Mouse (Mus musculus): ENCODE results near the gene Gm44790. TPM values are rescaled to one million over a fixed set of nuclear protein-coding genes. Genes with fewer than 3 reads are reported as not detected.
"Not testable (repeated sequence)": the region's sequence is repeated elsewhere in the genome, so short reads cannot be mapped to it uniquely, and the experiment has no call there.

The Gm44790 gene
- polyA plus RNA-seq, 1 experiment from 2014 or later = 0.68 TPM

DNA sequence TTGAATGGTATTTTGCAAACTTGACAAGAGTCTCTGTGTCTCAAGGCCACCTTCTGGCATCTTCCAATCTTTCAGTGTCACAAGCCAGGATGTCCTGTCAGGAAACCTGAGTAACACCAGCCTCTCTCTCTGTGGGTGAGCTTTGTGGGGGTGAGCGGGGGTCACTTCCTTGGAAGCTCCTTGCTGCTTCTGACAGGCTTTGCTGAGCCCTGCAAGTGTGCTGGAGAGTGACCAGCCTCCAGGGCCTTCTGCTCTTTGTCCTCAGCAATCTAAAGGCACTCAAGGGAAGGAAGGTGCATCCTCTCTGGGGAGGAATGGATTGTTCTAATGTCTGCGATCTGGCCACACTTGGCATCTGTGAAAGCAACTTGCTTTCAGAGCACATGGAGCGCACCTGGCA, 52.9 kb downstream of the Gm44790 start:
- Histone ChIP-seq H3K27me3 (no peaks in the 10 kb centered on the region), H3K4me2 (replicated peaks) (no peak overlapping the region), H3K36me3 (no peaks in the 10 kb centered on the region), H3K27ac (replicated peaks) (no peak overlapping the region), H3K4me3 (no peak overlapping the region), H3K4me1 (peaks cover 7% of the 10 kb centered on the region), H3K9ac (replicated peaks) (no peak overlapping the region), H3K9me3 (no peaks in the 10 kb centered on the region)
- WGBS = 70% methylated on average over 3 of the region's 3 CpGs
- ATAC-seq (ENCODE audit: low FRiP score, low read depth) = no peak

- Histone ChIP-seq H3K4me1 (peaks cover 7% of the 10 kb centered on the region), H3K9ac (replicated peaks) (no peak overlapping the region), H3K27ac (replicated peaks) (no peak overlapping the region; the same call in 1 of the 2 replicates), H3K4me3 (no peak overlapping the region), H3K27me3 (no peaks in the 10 kb centered on the region), H3K9me3 (no peaks in the 10 kb centered on the region), H3K4me2 (replicated peaks) (no peak overlapping the region), H3K36me3 (no peaks in the 10 kb centered on the region)
- ATAC-seq (ENCODE audit: low FRiP score, low read depth) = no peak
Observed at GRCm38 (mm10) chr6:86479816-86480188, 53.3 kb downstream of the Gm44790 start.

GRCm38 (mm10) chr6:86480189-86480831, 53.9 kb downstream of the Gm44790 start:
- Histone ChIP-seq H3K4me2 (replicated peaks) (no peak overlapping the region), H3K4me3 (no peak overlapping the region), H3K9ac (replicated peaks) (no peak overlapping the region), H3K36me3 (no peaks in the 10 kb centered on the region), H3K9me3 (no peaks in the 10 kb centered on the region), H3K4me1 (peaks cover 7% of the 10 kb centered on the region), H3K27ac (replicated peaks) (peak overlapping the region; percentile 49), H3K27me3 (no peaks in the 10 kb centered on the region)
- 43% methylated on average over 9 of the region's 9 CpGs for WGBS
- no peak for ATAC-seq (ENCODE audit: low FRiP score, low read depth)

GRCm38 (mm10) chr6:86481871-86482270, 55.4 kb downstream of the Gm44790 start:
- Histone ChIP-seq H3K27ac (replicated peaks) (no peak overlapping the region), H3K36me3 (no peaks in the 10 kb centered on the region), H3K27me3 (no peaks in the 10 kb centered on the region), H3K9ac (replicated peaks) (no peak overlapping the region), H3K4me1 (peaks cover 8% of the 10 kb centered on the region), H3K9me3 (no peaks in the 10 kb centered on the region), H3K4me2 (replicated peaks) (no peak overlapping the region), H3K4me3 (no peak overlapping the region)
- ATAC-seq (ENCODE audit: low FRiP score, low read depth) = no peak
- WGBS = 93% methylated on average over 5 of the region's 5 CpGs

DNA sequence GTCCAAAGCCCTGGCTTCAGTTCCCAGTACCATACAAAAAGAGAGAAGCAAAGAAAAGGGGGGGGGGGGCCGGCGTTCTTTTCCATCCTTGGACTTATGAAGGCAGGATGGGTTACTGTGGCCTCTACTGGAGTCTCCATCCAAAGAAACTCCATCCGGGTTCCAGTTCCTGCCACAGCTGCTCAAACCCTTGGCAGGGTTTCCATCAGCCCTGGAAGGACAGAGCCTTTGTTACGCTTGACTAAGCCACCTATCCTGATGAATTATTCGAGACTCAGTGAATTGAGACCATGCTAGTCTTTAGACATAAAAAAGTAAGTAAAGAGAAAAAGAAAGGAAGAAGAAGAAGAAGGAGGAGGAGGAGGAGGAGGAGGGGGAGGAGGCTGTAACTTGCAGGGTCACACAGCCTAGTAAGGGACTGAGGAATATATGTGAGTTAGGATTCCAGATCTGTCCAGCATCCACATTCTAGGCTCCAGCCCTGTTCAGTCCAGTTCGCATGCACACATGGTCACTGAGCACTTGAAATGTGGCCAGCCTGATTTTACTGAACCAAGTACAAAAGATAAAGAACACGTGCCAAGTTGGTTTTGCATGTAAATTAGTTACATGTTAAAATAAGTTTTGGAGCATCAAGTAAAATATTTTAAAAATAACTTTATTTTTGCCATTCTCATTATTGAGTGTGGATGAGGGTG, 59.6 kb downstream of the Gm44790 start:
- Histone ChIP-seq H3K9ac (replicated peaks) (no peak overlapping the region), H3K4me2 (replicated peaks) (no peak overlapping the region), H3K27me3 (no peaks in the 10 kb centered on the region), H3K27ac (replicated peaks) (peak overlapping the region; percentile 20; the same call in 1 of the 2 replicates), H3K4me3 (no peak overlapping the region), H3K4me1 (peaks cover 15% of the 10 kb centered on the region), H3K9me3 (no peaks in the 10 kb centered on the region), H3K36me3 (no peaks in the 10 kb centered on the region)
- no peak for ATAC-seq (ENCODE audit: low FRiP score, low read depth)
- WGBS = 62% methylated on average over 7 of the region's 7 CpGs

GRCm38 (mm10) chr6:86487358-86488148, 61.1 kb downstream of the Gm44790 start:
- Histone ChIP-seq H3K9ac (replicated peaks) (peak overlapping the region; percentile 49), H3K36me3 (no peaks in the 10 kb centered on the region), H3K4me1 (peaks cover 15% of the 10 kb centered on the region), H3K27ac (replicated peaks) (peak overlapping the region; percentile 98), H3K4me2 (replicated peaks) (peak overlapping the region; percentile 43), H3K4me3 (peak overlapping the region; percentile 20), H3K9me3 (no peaks in the 10 kb centered on the region), H3K27me3 (no peaks in the 10 kb centered on the region)
- ATAC-seq (ENCODE audit: low FRiP score, low read depth) = peak; percentile 94
- WGBS = 6% methylated on average over 24 of the region's 24 CpGs

DNA sequence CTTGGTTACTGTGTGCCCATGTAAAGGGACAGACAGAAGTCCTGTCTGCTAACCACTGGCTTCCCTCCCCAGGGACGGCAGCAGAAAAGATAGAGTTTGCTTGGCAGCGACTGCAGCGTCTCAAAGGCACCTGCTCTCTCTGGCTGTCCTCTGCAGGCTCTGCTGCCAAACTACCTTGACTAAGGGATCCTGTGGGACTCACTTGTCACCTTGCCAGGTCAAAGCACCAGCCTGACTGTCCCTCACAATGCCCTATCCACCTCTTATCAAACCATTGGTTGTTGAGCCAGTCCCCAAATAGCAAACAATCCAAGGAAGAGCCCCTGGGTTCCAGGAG, 61.7 kb downstream of the Gm44790 start:
- ATAC-seq (ENCODE audit: low FRiP score, low read depth) = no peak; the same call in 1 of the 2 replicates
- peak overlapping the region; percentile 49 for H3K9ac ChIP-seq (replicated peaks)
- H3K36me3 ChIP-seq = no peaks in the 10 kb centered on the region
- H3K27ac ChIP-seq (replicated peaks) = peak overlapping the region; percentile 98
- peak overlapping the region; percentile 43 for H3K4me2 ChIP-seq (replicated peaks)
- WGBS = 28% methylated on average over 3 of the region's 3 CpGs
- no peaks in the 10 kb centered on the region for H3K9me3 ChIP-seq
- H3K4me3 ChIP-seq = no peak overlapping the region
- no peaks in the 10 kb centered on the region for H3K27me3 ChIP-seq
- peaks cover 15% of the 10 kb centered on the region for H3K4me1 ChIP-seq

DNA sequence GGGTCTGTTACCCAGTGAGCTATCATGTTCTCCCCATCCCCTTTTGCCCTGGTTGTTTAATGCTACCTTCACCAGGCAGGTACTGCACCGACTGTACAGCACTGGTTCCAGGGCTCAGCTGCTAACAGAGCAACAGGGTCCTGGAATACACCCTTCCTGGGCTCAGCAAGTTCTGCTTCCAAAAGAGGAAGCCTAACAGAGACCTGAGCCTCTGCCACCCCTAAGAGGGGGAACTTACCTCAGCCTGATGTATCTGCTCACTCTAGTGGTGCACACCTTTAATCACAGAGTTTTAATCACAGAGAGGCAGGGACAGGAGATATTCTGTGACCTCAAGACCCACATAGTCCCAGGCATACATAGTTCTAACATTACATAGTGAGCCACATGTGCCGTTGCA, 63.5 kb downstream of the Gm44790 start:
- WGBS = 90% methylated on average over 2 of the region's 2 CpGs
- peaks cover 15% of the 10 kb centered on the region for H3K4me1 ChIP-seq
- no peaks in the 10 kb centered on the region for H3K9me3 ChIP-seq
- no peaks in the 10 kb centered on the region for H3K36me3 ChIP-seq
- ATAC-seq (ENCODE audit: low FRiP score, low read depth) = no peak
- no peak overlapping the region for H3K4me3 ChIP-seq
- H3K27ac ChIP-seq (replicated peaks) = no peak overlapping the region
- no peaks in the 10 kb centered on the region for H3K27me3 ChIP-seq
- H3K9ac ChIP-seq (replicated peaks) = no peak overlapping the region
- no peak overlapping the region for H3K4me2 ChIP-seq (replicated peaks)

DNA sequence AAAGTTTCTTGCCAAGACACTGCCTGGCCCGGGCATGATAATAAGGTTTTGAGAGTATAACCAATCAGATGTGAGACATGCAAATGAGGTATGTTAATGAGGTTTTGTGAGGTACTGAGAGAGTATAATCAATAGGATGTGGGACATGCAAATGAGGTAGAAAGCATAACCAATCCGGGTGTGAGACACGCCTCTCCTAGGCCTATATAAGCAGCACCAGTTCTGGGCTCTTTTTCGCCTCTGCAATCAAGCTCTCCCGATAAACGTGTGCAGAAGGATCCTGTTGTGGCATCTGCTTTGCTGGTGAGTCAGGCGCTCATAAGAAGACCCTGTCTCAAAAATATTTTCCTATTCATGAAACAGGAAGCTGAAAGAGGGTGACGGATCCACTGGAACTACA, 64.0 kb downstream of the Gm44790 start:
- not testable (repeated sequence) for H3K9ac ChIP-seq (replicated peaks); H3K9me3 ChIP-seq; H3K36me3 ChIP-seq; ATAC-seq (ENCODE audit: low FRiP score, low read depth); H3K27me3 ChIP-seq; H3K27ac ChIP-seq (replicated peaks); H3K4me2 ChIP-seq (replicated peaks); H3K4me3 ChIP-seq
- peaks cover 15% of the 10 kb centered on the region for H3K4me1 ChIP-seq
- 90% methylated on average over 8 of the region's 8 CpGs for WGBS

DNA sequence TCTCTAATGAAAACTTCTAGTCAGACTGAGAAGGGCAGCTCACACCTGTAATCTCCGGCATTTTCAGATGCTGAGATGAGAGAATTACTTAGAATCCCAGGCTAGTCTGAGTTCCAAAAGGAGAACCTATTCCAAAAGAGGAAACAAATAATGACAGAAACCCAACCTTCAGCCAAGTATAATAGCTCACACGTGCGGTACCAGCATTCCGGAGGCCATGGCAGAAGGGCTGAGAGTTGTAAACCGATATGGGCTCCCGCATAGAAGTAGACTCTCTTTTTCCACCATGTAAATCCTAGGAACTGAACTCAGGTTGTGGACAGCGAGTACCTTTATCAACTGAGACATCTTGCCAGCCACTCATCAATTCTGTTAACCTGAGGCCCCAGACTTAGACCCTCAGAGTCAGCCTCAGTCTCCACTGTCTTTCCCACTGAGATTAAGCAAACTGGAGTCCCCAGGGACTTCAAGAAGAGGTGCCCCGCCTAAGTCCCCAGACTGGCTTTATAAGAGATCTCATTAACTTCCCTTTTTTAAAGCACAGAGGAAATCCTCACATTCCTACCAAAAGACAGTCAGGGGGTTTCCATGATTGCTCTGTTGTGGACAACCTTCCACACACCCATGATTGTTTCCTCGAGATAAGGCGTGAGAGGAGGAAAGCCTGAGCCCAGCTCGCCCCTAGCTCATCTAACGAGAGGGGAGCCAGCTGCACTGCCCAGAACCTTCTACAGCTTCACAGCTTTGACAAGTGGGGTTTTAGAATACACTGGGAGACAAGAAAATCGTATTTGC, 67.2 kb downstream of the Gm44790 start:
- Histone ChIP-seq H3K27me3 (no peaks in the 10 kb centered on the region), H3K4me1 (0 out of 2 replicates have a peak, but pooled peaks cover 3% of the 10 kb centered on the region), H3K27ac (replicated peaks) (no peak overlapping the region), H3K9me3 (no peaks in the 10 kb centered on the region), H3K36me3 (no peaks in the 10 kb centered on the region), H3K9ac (replicated peaks) (no peak overlapping the region), H3K4me2 (replicated peaks) (no peak overlapping the region), H3K4me3 (no peak overlapping the region)
- ATAC-seq (ENCODE audit: low FRiP score, low read depth) = no peak
- 82% methylated on average over 13 of the region's 13 CpGs for WGBS

GRCm38 (mm10) chr6:86494767-86495166, 68.3 kb downstream of the Gm44790 start:
- no peaks in the 10 kb centered on the region for H3K27me3 ChIP-seq
- no peak overlapping the region for H3K4me2 ChIP-seq (replicated peaks)
- H3K4me3 ChIP-seq = no peak overlapping the region
- no peaks in the 10 kb centered on the region for H3K36me3 ChIP-seq
- H3K9ac ChIP-seq (replicated peaks) = no peak overlapping the region
- WGBS = 95% methylated on average over 7 of the region's 7 CpGs
- H3K4me1 ChIP-seq = 0 out of 2 replicates have a peak, but pooled peaks cover 3% of the 10 kb centered on the region
- no peak for ATAC-seq (ENCODE audit: low FRiP score, low read depth)
- H3K9me3 ChIP-seq = no peaks in the 10 kb centered on the region
- H3K27ac ChIP-seq (replicated peaks) = no peak overlapping the region
